Mouse (Mus musculus) heart, adult 2 months (tissue): ENCODE measurements at regions not wholly inside any gene's neighbourhood (a gene's known extent, or its start where the extent isn't known, plus 50 kb on each side); places are given as distances from the start of the nearest gene placed in this dataset.

Experiments
- DNase-seq, 2 experiments: peaks; one replicate each; pipeline ENCODE4 v3.0.0; 2021
- H3K27ac ChIP-seq: fragments of 200-600 bp; 2 replicates; pipeline ENCODE4 v1.8.1; 2022
- H3K27me3 ChIP-seq: fragments of 200-500 bp; 2 replicates; pipeline ENCODE4 v1.6.1; 2012; ENCODE audit warnings: mild to moderate bottlenecking, low read length, inconsistent platforms, mixed read lengths; ENCODE audit not compliant: control insufficient read depth, insufficient read depth
- H3K36me3 ChIP-seq: fragments of 200-500 bp; 2 replicates; pipeline ENCODE4 v1.6.1; 2012; ENCODE audit warnings: low read length, inconsistent platforms; ENCODE audit not compliant: control insufficient read depth, insufficient read depth
- H3K4me1 ChIP-seq: fragments of 200-500 bp; 2 replicates; pipeline ENCODE4 v1.6.1; 2011; ENCODE audit warnings: low read length; ENCODE audit not compliant: control insufficient read depth, insufficient read depth
- H3K4me3 ChIP-seq: fragments of 200-600 bp; 2 replicates; pipeline ENCODE4 v1.8.1; 2022
- H3K79me2 ChIP-seq: fragments of 200-500 bp; replicated peaks from 2 replicates; pipeline ENCODE4 v1.6.1; 2012; ENCODE audit warnings: mild to moderate bottlenecking, inconsistent platforms, low read length, moderate library complexity, mixed read lengths; ENCODE audit not compliant: control insufficient read depth, insufficient read depth
- H3K9ac ChIP-seq: fragments of 200-500 bp; 2 replicates; pipeline ENCODE4 v1.6.1; 2012; ENCODE audit warnings: low read depth, mild to moderate bottlenecking, control low read depth, inconsistent platforms, low read length, mixed read lengths
- CTCF ChIP-seq: fragments of 200-600 bp; IDR thresholded peaks from 2 replicates; pipeline ENCODE4 v1.8.1; 2022; ENCODE audit warnings: antibody characterized with exemption, mild to moderate bottlenecking, moderate library complexity
- EP300 ChIP-seq: fragments of 200-500 bp; IDR thresholded peaks from 2 replicates; pipeline ENCODE4 v1.6.1; 2011; ENCODE audit warnings: low read depth, low read length, control low read depth; ENCODE audit not compliant: insufficient read depth
- POLR2A ChIP-seq: fragments of 200-500 bp; IDR thresholded peaks from 2 replicates; pipeline ENCODE4 v1.6.1; 2011; ENCODE audit warnings: mild to moderate bottlenecking, low read depth, low read length, control low read depth; ENCODE audit not compliant: insufficient read depth
- WGBS: fragments of 180-500 bp; shearing (Covaris S2); methylation state at CpG from one replicate; pipeline ENCODE4 v1.1.7; 2018; 5-methylcytosine and 5-hydroxymethylcytosine counted together
- intact Hi-C: fragments of 180-260 bp; cut with DNase I; formaldehyde crosslinking; loops from one replicate; pipeline ENCODE4 v1.15.1; 2025

- no peak for DNase-seq
- H3K4me1 ChIP-seq, result no peaks in the 10 kb centered on the region; the same call in 1 of the 2 replicates
- H3K9ac ChIP-seq, result no peak overlapping the region
- intact Hi-C loops, result no loop called here
- 62% methylated on average over 6 of the region's 6 CpGs for WGBS
- no peak overlapping the region for H3K4me3 ChIP-seq
- H3K27me3 ChIP-seq, result no peaks in the 10 kb centered on the region
- TF ChIP-seq POLR2A (no peak), CTCF (no peak), EP300 (no peak)
- H3K79me2 ChIP-seq, result no peaks in the 10 kb centered on the region
- no peak overlapping the region for H3K27ac ChIP-seq
- H3K36me3 ChIP-seq, result no peaks in the 10 kb centered on the region
Measured at GRCm38 (mm10) chr17:63657687-63658086, 157.9 kb upstream of the Fbxl17 start.

- Histone ChIP-seq H3K4me1 (no peaks in the 10 kb centered on the region; the same call in 1 of the 2 replicates), H3K36me3 (no peaks in the 10 kb centered on the region), H3K79me2 (no peaks in the 10 kb centered on the region), H3K27ac (peak overlapping the region; percentile 55), H3K27me3 (no peaks in the 10 kb centered on the region), H3K9ac (no peak overlapping the region), H3K4me3 (no peak overlapping the region)
- DNase-seq, result peak; percentile 33 to 63
- TF ChIP-seq POLR2A (0 out of 2 replicates have a peak, but pooled peaks have one; percentile 24), CTCF (peak; percentile 46), EP300 (no peak)
- WGBS, result 63% methylated on average over 13 of the region's 13 CpGs
- intact Hi-C loops, result no loop called here
Measured at GRCm38 (mm10) chr17:63660841-63661481, 161.1 kb upstream of the Fbxl17 start.

GRCm38 (mm10) chr17:63661584-63661983 lies 161.8 kb upstream of the Fbxl17 start:
- TF ChIP-seq EP300 (no peak), POLR2A (no peak), CTCF (no peak)
- H3K27me3 ChIP-seq, result no peaks in the 10 kb centered on the region
- 73% methylated on average over 4 of the region's 4 CpGs for WGBS
- no peak overlapping the region for H3K4me3 ChIP-seq
- H3K9ac ChIP-seq, result no peak overlapping the region
- intact Hi-C loops, result no loop called here
- peak; percentile 40 to 53 for DNase-seq
- H3K4me1 ChIP-seq, result no peaks in the 10 kb centered on the region; the same call in 1 of the 2 replicates
- no peaks in the 10 kb centered on the region for H3K36me3 ChIP-seq
- peak overlapping the region; percentile 55 for H3K27ac ChIP-seq
- H3K79me2 ChIP-seq, result no peaks in the 10 kb centered on the region

- no peak overlapping the region for H3K9ac ChIP-seq
- no peak overlapping the region for H3K4me3 ChIP-seq
- peak overlapping the region; percentile 55 for H3K27ac ChIP-seq
- DNase-seq, result no peak
- 56% methylated on average over 12 of the region's 12 CpGs for WGBS
- no peaks in the 10 kb centered on the region; the same call in 1 of the 2 replicates for H3K4me1 ChIP-seq
- H3K27me3 ChIP-seq, result no peaks in the 10 kb centered on the region
- TF ChIP-seq CTCF (no peak), POLR2A (no peak), EP300 (no peak)
- intact Hi-C loops, result no loop called here
- H3K36me3 ChIP-seq, result no peaks in the 10 kb centered on the region
- H3K79me2 ChIP-seq, result no peaks in the 10 kb centered on the region
Measured at GRCm38 (mm10) chr17:63662251-63662650, 162.4 kb upstream of the Fbxl17 start.

- H3K27me3 ChIP-seq, result no peaks in the 10 kb centered on the region
- H3K9ac ChIP-seq, result no peak overlapping the region
- no peak overlapping the region for H3K27ac ChIP-seq
- no peak overlapping the region for H3K4me3 ChIP-seq
- no peaks in the 10 kb centered on the region for H3K79me2 ChIP-seq
- WGBS, result 88% methylated on average over 8 of the region's 8 CpGs
- intact Hi-C loops, result no loop called here
- H3K36me3 ChIP-seq, result no peaks in the 10 kb centered on the region
- no peaks in the 10 kb centered on the region; the same call in 1 of the 2 replicates for H3K4me1 ChIP-seq
- DNase-seq, result no peak
- TF ChIP-seq POLR2A, result no peak
- TF ChIP-seq CTCF, result no peak
- no peak for TF ChIP-seq EP300
Measured at GRCm38 (mm10) chr17:63676791-63677190, 177.0 kb upstream of the Fbxl17 start.

GRCm38 (mm10) chr17:63677996-63678657 lies 178.3 kb upstream of the Fbxl17 start:
- peak; percentile 31 to 67 for DNase-seq
- intact Hi-C loops, result no loop called here
- no peak for TF ChIP-seq EP300
- no peak for TF ChIP-seq POLR2A
- TF ChIP-seq CTCF, result no peak
- H3K79me2 ChIP-seq, result no peaks in the 10 kb centered on the region
- no peak overlapping the region for H3K4me3 ChIP-seq
- H3K4me1 ChIP-seq, result no peaks in the 10 kb centered on the region; the same call in 1 of the 2 replicates
- peak overlapping the region; percentile 10 for H3K27ac ChIP-seq
- no peak overlapping the region for H3K9ac ChIP-seq
- H3K27me3 ChIP-seq, result no peaks in the 10 kb centered on the region
- 25% methylated on average over 3 of the region's 3 CpGs for WGBS
- no peaks in the 10 kb centered on the region for H3K36me3 ChIP-seq
